Mouse (Mus musculus) spleen, postnatal 10 days (tissue): ENCODE data around the gene Ppp2r5e.
"Not testable (repeated sequence)": the region's sequence is repeated elsewhere in the genome, so short reads cannot be mapped to it uniquely, and the experiment has no call there.

Experiments
- DNase-seq, 2 experiments: peaks; one replicate each; pipeline ENCODE4 v3.0.0; 2021 to 2022; ENCODE audit warnings: low spot score in 2 of 2

The Ppp2r5e gene

DNA sequence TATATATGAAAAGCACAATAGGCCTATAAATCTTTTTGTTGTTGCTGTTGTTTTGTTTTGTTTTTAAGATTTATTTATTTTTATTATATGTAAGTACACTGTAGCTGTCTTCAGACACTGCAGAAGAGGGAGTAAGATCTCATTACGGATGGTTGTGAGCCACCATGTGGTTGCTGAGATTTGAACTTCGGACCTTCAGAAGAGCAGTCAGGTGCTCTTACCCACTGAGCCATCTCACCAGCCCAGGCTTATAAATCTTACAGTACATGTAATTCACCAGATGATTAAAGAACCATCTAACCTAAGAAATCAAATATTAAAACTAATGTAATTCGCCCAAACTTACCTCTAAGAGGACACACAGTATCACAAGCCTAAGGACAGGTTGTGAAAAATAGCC is 103.9 kb downstream of the Ppp2r5e start:
- not testable (repeated sequence) for DNase-seq

DNA sequence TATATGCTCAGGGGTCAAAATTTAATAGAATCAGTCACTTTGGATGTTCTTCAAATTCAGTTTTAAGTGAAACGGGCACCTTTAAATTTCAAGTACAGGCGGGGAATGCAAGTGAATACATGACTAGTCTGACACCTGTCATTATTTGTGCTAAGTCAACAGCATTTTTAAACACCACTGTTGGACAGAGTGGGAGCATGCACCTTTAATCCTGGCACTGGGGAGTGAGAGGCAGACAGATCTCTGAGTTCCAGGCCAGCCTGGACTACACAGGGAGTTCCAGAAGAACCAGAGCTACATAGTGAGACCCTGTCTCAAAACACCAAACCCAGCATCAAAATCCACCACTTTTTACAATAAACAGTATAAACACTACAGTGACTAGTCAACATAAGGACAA is 108.5 kb downstream of the Ppp2r5e start:
- no peak for DNase-seq

DNA sequence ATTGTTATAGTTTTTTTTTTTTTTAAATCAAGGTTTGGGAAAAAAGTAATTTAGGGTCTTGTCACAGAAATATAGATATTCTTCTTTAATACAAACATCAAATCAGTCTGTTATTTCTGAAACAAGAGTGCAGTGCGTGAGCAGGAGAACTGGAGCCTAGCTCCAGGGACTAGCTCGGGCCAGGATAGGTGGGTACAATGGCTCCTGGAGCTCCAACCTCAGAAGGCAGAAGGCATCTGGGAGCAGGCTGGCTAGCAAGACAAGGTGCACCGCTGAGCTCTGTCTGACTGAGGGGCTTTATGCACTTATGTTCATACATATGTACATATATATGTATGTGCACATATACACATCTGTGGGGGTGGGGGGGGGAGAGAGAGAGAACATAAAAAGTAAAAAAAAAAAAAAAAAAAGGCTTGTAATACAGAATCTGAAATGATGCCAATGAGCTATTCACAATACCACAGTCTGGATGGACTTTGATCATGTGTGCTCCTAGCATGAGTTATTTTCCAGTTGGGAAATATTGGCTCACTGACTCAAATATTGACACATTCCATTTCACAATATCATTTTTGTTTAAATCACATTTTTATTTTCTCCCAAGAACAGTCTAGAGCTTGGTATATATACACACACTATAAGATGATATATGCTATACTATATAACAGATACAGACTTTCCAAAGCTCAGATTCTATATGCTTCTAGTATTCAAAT is 109.3 kb downstream of the Ppp2r5e start:
- DNase-seq = no peak

DNA sequence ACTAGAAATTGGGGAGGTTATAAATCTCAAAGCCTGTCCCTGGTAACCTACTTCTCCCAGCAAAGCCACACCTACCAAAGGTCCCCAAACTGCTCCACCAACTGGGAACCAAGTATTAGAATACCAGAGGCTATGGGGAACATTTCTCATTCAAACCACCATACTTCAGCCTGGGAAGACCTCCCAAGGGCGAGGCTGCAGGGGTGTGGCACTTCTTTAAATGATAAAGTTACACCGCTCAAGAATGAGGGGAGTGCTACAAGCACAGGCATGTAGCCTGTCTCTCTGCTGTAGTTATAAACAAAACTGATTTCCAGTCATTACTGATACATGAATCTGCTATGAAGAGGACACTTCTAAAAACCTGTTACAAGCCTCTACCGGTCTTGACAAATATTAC is 113.3 kb downstream of the Ppp2r5e start:
- no peak for DNase-seq

DNA sequence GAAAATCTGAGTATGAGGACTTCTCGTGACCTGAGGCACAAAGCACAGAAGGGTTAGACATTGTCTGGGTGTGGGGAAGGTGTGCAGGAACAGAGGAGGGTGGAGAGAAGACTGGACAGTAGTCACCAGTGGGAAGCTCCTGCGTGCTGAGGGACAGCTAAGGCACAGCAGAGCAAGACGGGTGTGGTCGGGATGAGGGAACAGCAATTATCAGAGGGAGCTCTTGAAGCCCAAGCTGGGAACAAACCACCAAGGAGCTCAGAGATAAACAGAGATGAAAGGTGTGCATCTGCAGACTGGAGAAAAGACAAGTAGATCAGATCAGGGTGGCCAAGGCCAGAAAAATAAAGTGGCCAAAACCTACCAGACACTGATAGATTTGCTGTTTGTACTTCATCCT is 114.0 kb downstream of the Ppp2r5e start:
- DNase-seq = no peak

DNA sequence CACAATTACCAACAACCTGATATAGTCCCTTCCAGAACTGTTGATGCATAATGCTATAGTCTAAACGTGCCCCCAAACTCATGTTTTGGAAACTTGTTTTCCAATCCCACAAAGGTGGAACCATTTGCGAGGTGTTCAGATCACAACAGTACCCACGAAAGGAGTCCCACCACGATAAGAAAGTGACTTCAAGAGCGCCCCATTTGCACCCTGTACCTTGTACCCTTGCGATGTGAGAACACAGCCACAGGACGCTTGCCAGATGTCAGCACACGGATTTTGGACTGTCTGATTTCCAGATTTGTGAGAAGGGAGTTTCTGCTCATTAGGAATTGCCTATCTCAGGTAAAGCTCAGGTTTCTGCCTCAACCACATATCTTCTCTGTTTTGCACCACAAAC is 116.0 kb downstream of the Ppp2r5e start:
- DNase-seq = no peak

DNA sequence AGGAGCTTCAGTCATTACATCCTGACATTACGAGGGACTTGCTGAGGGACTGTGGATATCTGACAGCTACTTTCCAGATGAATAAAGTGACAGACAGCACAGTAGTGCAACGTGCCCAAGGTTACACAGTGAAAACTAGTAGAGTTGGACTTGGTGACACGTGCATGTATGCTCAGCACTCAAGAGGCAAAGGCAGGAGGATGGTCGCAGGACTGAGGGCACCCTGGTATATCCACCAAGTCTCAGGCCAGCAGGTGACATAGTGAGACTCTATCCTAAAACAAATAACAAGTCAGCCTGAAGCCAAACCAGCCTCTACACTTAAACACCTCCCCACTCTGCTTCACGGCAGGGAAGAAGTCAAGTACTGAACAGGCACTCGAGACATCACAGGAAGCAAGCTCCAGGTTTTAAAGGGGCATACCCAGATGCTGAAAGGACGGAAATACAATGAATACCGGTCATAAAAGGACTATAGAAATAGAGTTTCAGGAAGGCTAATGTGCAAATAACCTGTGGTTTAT is 116.6 kb downstream of the Ppp2r5e start:
- no peak for DNase-seq

DNA sequence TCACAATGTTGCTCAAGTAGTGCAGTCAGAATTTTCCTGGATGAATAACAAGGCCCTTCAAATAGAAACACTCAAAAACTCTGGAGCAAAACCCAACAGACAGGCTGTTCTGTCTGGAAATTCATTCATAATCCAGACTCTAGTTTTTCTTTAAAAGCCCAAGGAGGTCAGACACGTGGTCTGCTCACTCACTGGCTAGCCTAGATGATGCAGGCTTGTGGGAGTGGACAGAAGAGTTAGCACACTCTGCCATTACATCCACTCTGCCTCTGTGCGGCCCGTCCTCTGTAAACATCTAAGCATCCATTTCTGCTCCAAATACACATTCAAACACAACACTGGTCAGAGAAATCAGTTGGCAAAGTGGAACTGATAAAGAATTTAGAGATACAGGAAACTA is 117.4 kb downstream of the Ppp2r5e start:
- DNase-seq = no peak

DNA sequence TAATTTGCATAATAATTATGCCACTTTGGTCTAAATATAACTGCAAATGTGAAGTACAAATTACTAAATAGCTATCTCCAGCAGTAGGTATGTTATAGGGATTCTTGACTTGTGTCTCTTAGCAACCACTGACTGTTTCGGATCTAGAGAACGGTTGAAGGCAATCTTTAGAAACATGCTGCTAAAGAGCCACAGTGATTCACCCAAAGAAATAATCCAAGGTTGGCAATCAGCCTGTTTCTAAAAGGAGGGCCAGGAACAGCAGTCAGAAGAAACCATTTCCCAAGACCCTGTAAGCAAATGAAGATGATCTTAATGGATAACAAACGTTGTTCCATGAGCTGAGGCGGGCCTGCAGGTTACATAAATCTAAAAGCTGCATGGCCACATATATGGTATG is 117.9 kb downstream of the Ppp2r5e start:
- DNase-seq = no peak

DNA sequence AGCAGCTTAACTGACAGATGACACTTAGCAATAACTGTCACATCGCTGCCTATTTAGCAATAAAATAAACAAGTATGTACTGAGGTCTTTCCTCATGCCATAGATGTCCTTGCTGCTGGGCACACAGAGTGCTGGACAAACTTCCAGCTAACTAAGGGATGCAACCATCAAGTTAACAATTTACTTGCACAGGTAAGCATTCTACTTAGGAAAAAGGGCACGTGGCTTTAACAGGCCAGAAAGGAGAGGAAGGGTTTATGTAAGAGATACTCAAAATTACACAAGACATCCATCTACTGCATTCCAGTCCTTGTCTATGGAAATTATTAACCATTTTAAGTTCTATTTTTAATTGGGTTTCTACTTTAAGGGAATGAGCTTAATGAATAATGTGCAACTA is 123.0 kb downstream of the Ppp2r5e start:
- DNase-seq = no peak

DNA sequence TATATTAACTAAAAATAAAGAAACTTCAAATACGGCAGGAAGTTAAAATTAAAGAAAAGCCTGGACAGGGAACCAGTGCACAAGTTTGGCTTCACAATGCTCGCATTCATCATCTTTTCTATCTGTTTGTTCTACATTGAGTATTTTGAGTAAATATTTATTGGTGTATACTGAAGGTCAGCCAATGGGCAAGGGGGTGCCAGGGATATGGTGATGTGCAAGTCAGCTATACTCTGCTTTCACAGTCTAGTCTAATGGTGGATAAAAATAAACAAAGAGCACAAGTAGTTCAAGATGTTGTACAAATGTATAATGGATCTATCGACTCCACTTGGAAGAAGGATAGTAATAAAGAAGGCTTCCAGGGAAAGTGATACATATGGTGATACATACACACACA is 123.9 kb downstream of the Ppp2r5e start:
- no peak for DNase-seq

DNA sequence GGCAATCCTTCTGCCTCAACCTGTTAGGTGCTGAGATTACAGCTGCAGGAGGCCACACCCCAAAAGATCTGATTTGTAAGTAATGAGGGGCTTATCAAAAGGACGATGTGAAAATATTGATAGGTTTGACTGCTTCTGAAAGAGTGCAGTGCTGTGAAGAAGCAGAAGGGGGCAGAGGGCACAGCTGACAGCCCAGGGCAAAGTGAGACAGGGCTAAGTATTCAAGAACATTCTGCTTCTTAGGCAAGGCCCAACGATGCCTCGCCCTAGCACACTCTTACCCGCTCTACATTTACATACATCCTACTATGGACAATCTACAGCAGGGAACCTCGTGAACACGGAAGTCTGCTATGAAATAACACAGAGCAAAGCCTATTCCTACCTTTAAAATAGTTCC is 128.2 kb downstream of the Ppp2r5e start:
- DNase-seq = no peak

DNA sequence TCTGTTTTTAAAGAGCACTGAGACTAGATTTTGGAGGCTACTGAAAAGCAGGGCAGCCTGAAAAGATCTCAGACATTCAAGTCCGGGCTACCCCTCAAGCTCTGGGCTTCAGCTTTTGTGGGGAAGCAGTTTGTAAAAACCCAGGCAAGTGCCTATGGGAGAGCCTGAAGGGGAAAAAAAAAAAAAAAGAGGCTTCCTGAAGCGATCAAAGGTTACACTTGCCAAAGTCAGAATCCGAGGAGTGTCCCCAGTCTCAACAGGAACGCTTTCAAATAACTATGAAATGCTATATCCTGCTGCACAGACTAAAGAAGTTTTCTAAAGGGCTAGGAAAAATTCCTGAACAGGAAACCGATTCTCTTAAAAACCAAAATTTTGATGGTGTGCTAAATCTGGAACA is 128.9 kb downstream of the Ppp2r5e start:
- DNase-seq = no peak

DNA sequence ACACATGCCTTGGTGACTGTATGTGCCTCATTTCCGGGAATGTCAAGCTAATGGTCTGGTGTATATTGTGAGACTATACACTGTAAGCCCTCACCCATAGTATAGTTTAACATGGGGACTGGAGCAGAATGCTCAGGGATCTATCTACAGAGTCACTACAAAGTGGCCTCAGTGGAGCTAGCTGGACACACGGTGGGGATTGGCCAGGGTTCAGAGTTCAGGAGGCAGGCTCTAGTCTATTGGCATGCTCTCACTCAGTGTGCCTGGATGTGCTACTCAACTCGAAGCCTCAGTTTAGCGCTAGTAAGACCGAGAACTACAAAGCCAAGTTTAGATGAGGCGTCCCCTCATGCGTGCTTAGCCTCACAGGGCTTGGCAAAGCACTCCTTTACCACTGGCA is 129.8 kb downstream of the Ppp2r5e start:
- no peak for DNase-seq

DNA sequence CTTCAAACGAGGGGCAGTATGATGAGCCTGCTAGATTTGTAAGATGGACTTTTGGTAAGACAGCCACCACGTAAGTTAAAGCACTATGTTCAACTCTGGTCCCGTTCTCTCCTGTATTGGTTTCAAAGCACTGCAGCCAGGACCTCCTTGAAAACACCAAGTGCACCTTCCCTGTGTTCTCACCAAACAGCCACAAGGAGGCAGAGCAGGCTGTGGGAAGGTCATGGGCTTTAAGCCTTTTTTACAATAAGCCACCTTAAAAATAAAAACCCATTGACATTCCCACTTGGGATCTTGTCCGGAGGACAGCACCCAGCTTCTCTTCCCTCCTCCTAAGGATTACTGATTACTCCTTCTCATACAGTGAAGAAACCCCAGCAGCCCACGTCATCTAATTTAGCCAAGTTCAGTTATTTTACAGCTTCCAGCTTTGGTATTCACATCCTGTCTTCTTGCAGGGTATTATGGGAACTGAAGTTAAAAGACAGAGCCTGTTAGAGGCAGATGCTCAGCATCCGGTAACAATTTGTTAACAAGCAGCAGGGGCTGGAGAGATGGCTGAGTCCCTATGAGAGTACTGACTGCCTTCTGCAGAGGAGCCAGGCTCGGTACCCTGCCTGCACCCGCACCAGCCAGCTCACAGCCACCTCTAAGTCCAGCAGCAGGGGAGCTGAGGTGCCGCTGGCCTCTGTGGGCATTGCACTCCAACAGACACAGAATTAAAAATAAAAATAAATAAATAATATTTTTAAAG is 131.9 kb downstream of the Ppp2r5e start:
- no peak for DNase-seq

DNA sequence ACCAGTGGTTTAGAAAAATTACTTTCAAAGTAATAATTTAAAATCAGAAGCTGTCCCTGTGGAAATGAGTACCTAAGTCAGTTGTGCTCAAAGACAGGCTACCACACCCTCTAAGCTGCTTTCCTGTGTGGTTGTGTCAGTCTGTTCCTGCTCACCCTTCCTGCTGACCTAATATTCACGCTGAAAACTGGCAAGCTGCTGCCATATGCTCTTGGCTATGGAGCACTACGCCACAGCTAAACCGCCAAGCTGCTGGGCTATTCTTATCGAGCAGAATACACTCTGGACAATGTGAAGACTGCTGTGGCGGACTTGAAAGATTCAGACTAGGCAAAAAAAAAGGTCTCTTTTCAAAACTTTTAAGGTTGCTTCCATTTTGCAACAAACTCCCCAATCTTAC is 135.5 kb downstream of the Ppp2r5e start:
- DNase-seq = no peak

DNA sequence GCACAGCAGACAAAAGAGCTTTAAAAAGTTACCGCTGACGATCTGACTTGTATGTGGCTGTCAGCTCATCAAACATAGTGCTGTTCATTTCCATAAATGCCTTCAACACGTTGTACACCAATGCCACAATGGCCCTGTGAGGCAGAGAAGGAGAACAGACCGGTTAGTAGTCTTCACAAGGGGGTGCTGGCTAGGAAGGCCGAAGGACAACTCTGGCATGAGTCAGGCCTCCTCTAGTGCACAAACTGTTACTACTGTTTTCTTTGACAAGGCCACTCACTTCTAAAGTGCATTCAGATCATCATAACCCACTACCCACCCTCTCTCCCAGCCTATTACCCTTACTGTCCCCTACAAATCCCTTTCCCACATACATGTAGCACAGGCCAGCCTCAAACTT is 136.4 kb downstream of the Ppp2r5e start:
- no peak for DNase-seq

DNA sequence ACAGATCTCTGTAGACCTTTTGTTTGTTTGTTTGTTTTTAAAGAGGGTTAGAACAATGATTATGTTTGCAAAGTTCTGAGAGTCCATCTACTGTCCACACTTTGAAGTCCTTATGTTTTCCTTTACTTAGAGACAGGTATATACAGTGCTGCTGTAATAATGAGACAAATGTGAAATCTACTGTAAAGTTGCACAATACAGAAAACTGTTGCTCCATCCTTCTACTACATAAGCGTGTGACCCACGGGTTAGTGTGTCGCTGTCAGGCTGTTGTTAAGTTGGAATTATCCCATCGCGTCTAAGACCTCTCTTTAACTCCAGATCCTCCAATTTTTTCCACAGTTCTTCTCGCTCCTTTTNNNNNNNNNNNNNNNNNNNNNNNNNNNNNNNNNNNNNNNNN is 142.6 kb downstream of the Ppp2r5e start:
- no peak for DNase-seq

DNA sequence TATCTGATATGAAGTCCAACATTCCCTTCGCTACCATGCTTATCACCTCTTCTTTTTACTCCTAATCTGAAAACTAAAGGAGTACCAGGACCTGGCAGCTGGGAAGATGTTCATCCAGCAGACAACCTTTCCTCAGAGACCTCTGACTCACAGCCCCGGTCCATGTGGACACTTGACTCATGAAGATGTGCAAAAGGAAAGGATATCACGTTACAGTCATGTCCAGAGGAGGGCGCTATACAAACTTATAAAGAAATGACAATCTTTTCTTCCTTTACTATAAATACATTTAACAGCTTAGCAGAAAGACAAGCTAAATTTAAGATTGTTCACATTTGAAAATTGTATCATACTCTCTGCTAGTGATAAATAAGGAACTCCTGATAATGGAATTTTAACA is 143.0 kb downstream of the Ppp2r5e start:
- no peak for DNase-seq

DNA sequence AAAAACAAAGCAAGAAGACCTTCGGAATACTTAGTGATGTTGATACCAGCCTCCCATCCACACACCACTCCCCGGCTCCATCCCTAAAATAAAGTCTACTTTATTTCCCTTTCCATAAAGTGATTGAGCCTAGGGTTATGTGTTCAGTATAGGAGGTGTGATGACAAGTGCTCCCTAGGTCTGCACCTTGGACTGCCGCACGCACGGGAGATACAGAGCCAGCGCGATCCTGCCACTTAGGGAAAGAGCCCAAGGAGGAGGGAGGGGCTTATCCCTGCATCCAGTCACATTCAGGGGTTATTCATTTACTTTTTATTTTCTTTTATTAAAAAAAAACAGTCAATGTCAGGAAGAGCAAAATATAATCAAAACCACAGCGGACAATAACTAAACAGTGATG is 145.5 kb downstream of the Ppp2r5e start:
- no peak for DNase-seq

DNA sequence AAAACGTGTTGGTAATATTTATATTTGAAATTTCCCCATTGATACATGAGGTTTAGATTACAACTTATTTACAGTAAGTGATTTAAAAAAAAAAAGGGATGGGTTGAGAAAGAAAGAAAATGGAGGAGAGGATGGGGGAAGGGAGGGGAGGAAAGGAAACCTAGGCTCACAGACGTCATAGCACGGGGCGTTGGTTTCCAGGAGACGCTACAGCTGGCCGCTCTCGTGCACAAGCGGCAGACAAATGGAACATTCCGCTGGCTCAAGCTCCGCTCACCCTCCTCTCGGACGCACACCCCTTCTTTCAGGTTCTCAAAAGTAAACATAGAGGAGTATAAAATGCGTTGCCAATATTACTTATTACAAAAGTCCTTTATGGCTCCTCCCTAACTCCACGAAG is 146.0 kb downstream of the Ppp2r5e start:
- DNase-seq = no peak

DNA sequence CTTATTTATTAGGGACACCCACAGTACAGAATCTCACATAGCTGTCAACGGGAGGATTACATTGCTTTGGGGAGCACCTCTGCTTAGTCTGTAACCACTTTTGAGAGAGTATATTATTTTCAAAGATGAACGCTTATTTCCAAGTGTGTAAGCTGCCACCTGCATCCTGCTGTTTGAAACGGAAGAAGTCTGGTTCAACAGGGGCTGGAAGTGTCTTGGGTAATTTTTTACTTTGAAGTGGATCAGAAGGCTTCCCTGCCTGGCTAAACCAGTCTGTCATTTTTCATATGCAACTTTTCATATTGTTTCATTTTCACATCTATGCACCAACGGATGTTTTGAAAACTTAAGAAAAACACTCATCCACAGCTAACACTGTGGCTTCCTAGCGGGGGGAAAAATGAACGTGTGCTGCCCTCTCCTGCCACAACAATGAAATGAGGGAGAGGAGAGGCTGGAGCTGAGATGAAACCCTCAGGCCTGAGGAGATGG is 146.5 kb downstream of the Ppp2r5e start:
- no peak for DNase-seq

DNA sequence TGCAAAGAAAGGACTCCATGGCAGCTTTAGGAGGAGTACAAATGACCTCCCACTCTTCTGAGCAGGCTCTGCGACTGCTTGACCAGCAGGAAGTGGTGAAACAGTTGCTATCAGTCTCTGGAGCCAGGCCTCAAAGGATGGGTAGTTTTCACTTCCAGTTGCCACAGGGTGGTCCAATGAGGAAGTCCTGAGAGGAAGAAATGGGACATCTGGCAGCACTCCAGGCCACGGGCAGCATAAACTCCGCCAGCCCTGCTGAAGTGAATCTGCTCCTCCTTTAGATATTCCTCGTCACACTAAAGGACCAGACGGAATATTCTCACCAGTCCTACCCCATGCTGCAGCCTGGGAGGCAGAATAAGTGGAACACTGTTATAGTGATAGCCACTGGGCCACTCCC is 147.1 kb downstream of the Ppp2r5e start:
- peak in 1 of 2 experiments; percentile 37 for DNase-seq
